Mouse (Mus musculus): ENCODE measurements around the gene Lclat1. TPM values are rescaled to one million over a fixed set of nuclear protein-coding genes. Genes with fewer than 3 reads are reported as not detected.

Lclat1 gene
- total and polyA plus RNA-seq, 3 experiments: 9.6 to 10.5 TPM; not detected in 1

- Histone ChIP-seq H3K36me3 (ENCODE audit: control insufficient read depth in 1 of 2, insufficient read depth in 2 of 2, low read length in 2 of 2) (no peaks in the 10 kb centered on the region), H3K4me1 (ENCODE audit: control insufficient read depth in 1 of 2, insufficient read depth in 2 of 2, low read length in 2 of 2) (no peaks in the 10 kb centered on the region), H3K27me3 (ENCODE audit: control insufficient read depth in 1 of 2, insufficient read depth in 2 of 2, low read length in 2 of 2) (no peaks in the 10 kb centered on the region), H3K9ac (ENCODE audit: control insufficient read depth, low read depth, low read length, poor library complexity, severe bottlenecking) (no peak overlapping the region), H3K9me3 (replicated peaks; ENCODE audit: insufficient read depth, low read length) (no peaks in the 10 kb centered on the region), H3K4me3 (ENCODE audit: control insufficient read depth in 1 of 2, insufficient read depth in 1 of 2, low read depth in 2 of 2, low read length in 2 of 2) (no peak overlapping the region), H3K27ac (ENCODE audit: control insufficient read depth, low read depth, low read length) (no peak overlapping the region), H3K79me2 (ENCODE audit: control insufficient read depth, insufficient read depth, low read length, poor library complexity) (no peaks in the 10 kb centered on the region)
- no peak for DNase-seq (ENCODE audit: low read depth, low spot score)
- TF ChIP-seq ZC3H11A (IDR thresholded peaks at IDR 0.05; ENCODE audit: low read depth, low read length) (no peak), NELFE (IDR thresholded peaks at IDR 0.05; ENCODE audit: low read depth, low read length) (no peak), SIN3A (IDR thresholded peaks at IDR 0.05; ENCODE audit: low read length) (no peak), RCOR1 (IDR thresholded peaks at IDR 0.05; ENCODE audit: low read depth, low read length) (no peak), ZNF384 (IDR thresholded peaks at IDR 0.05; ENCODE audit: low read depth, low read length) (no peak), E2F4 (IDR thresholded peaks at IDR 0.05; ENCODE audit: borderline replicate concordance, low read depth, low read length) (no peak), RAD21 (IDR thresholded peaks at IDR 0.05; ENCODE audit: low read depth, low read length) (no peak), POLR2A (IDR thresholded peaks at IDR 0.05; ENCODE audit: control insufficient read depth in 1 of 2, insufficient read depth in 1 of 2, low read depth in 1 of 2, low read length in 2 of 2, poor library complexity in 1 of 2) (no peak), POLR2AphosphoS2 (IDR thresholded peaks at IDR 0.05; ENCODE audit: low read length) (no peak), EP300 (IDR thresholded peaks at IDR 0.05; ENCODE audit: low read depth in 1 of 2, low read length in 2 of 2) (no peak), MXI1 (IDR thresholded peaks at IDR 0.05; ENCODE audit: low read depth, low read length) (no peak), CTCF (IDR thresholded peaks at IDR 0.05 in 2 of 3, conservative IDR thresholded peaks at IDR 0.05 in 1 of 3; ENCODE audit: control insufficient read depth in 1 of 3, insufficient read depth in 1 of 3, low read depth in 2 of 3, low read length in 3 of 3, poor library complexity in 1 of 3, severe bottlenecking in 1 of 3) (no peak), TBP (IDR thresholded peaks at IDR 0.05; ENCODE audit: low read depth, low read length) (no peak), CHD2 (IDR thresholded peaks at IDR 0.05; ENCODE audit: low read length) (no peak), MAFK (IDR thresholded peaks at IDR 0.05; ENCODE audit: borderline replicate concordance, low read depth, low read length) (no peak), ZKSCAN1 (IDR thresholded peaks at IDR 0.05; ENCODE audit: low read depth, low read length) (no peak)
These were observed 105.4 kb downstream of the Lclat1 start for GRCm38 (mm10) chr17:73213187-73213586.

- H3K9me3 ChIP-seq (replicated peaks; ENCODE audit: insufficient read depth, low read length): no peaks in the 10 kb centered on the region
- DNase-seq (ENCODE audit: low read depth, low spot score): no peak
- TF ChIP-seq TCF12 (IDR thresholded peaks at IDR 0.05; ENCODE audit: low read depth, low read length) (no peak), CHD2 (IDR thresholded peaks at IDR 0.05; ENCODE audit: low read length) (no peak), MEF2A (IDR thresholded peaks at IDR 0.05; ENCODE audit: extremely low read depth, insufficient replicate concordance, low read depth, low read length, poor library complexity, severe bottlenecking) (no peak), ZNF384 (IDR thresholded peaks at IDR 0.05; ENCODE audit: low read depth, low read length) (no peak), RAD21 (IDR thresholded peaks at IDR 0.05; ENCODE audit: low read depth, low read length) (no peak), BHLHE40 (IDR thresholded peaks at IDR 0.05; ENCODE audit: borderline replicate concordance, low read depth, low read length) (no peak), UBTF (IDR thresholded peaks at IDR 0.05; ENCODE audit: borderline replicate concordance, insufficient read depth, low read depth, low read length) (no peak), TBP (IDR thresholded peaks at IDR 0.05; ENCODE audit: low read depth, low read length) (no peak), TAL1 (IDR thresholded peaks at IDR 0.05; ENCODE audit: low read length) (no peak), ETS1 (IDR thresholded peaks at IDR 0.05; ENCODE audit: low read depth, low read length) (no peak), JUND (IDR thresholded peaks at IDR 0.05; ENCODE audit: low read depth, low read length) (no peak), GABPA (IDR thresholded peaks at IDR 0.05; ENCODE audit: low read depth, low read length) (no peak), ZKSCAN1 (IDR thresholded peaks at IDR 0.05; ENCODE audit: low read depth, low read length) (no peak)
- no peak overlapping the region for H3K4me3 ChIP-seq (ENCODE audit: control insufficient read depth in 1 of 2, insufficient read depth in 1 of 2, low read depth in 2 of 2, low read length in 2 of 2)
- H3K79me2 ChIP-seq (ENCODE audit: control insufficient read depth, insufficient read depth, low read length, poor library complexity): no peaks in the 10 kb centered on the region
- H3K27me3 ChIP-seq (ENCODE audit: control insufficient read depth in 1 of 2, insufficient read depth in 2 of 2, low read length in 2 of 2): no peaks in the 10 kb centered on the region
- no peak overlapping the region for H3K27ac ChIP-seq (ENCODE audit: control insufficient read depth, low read depth, low read length)
- H3K9ac ChIP-seq (ENCODE audit: control insufficient read depth, low read depth, low read length, poor library complexity, severe bottlenecking): no peak overlapping the region
- H3K4me1 ChIP-seq (ENCODE audit: control insufficient read depth in 1 of 2, insufficient read depth in 2 of 2, low read length in 2 of 2): no peaks in the 10 kb centered on the region
- no peaks in the 10 kb centered on the region for H3K36me3 ChIP-seq (ENCODE audit: control insufficient read depth in 1 of 2, insufficient read depth in 2 of 2, low read length in 2 of 2)
These were observed 105.9 kb downstream of the Lclat1 start for GRCm38 (mm10) chr17:73213677-73214076.

All from MEL (cell line).